ENCODE assay signal across 7 mouse cellular contexts in the genomic region with DNA sequence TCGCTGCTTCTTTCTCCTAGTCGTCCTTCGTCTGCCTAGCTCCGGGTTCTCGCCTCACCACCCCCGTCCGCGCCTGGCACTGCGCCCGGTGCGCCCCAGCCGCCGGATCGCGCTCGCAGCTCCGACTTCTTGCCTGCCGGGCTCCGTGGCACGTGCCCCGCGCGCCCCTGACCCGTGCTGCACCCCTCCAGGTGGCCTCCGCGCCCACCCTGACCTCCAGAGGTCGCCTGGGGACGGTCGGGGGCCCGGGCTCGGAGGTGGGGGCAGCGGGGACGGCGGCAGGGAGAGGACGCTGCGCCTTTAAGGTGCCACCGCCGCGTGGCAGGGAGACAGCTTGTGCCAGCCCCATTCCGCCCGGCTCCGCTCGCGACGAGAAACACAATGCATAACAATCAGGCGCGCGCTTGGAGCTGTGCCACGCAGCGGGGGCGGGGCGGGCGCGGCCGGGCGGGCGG. TPM values are rescaled to one million over a fixed set of nuclear protein-coding genes. Genes with fewer than 3 reads are reported as not detected.
A peak's percentile ranks its signal among the peaks of the same experiment; 100 is the strongest.
DNase-seq lines count a peak whose midpoint lies in the region; ATAC-seq and TF ChIP-seq lines count a peak whose summit lies in the region.

No protein-coding gene starts in this region.

- DNase-seq in embryonic facial prominence, embryonic 11.5 days (ENCODE audit: low spot score) = no peak
- peak; percentile 29 for DNase-seq in hindbrain, embryonic 10.5 days (ENCODE audit: low spot score)
- DNase-seq in left cerebral cortex, adult 8-10 months (ENCODE audit: low spot score in 2 of 2) = peak; percentile 81 to 86
- DNase-seq in midbrain, embryonic 14.5 days = peak; percentile 83

- no peaks in the 10 kb centered on the region for H3K9me3 ChIP-seq in E14TG2a.4 (ENCODE audit: low read length)
- no peaks in the 10 kb centered on the region for H3K9me3 ChIP-seq in embryonic facial prominence, embryonic 11.5 days (replicated peaks; ENCODE audit: control insufficient read depth, low read length)
- no peaks in the 10 kb centered on the region for H3K9me3 ChIP-seq in hindbrain, embryonic 10.5 days
- H3K9me3 ChIP-seq in midbrain, embryonic 14.5 days (ENCODE audit: control insufficient read depth, low read length) = no peaks in the 10 kb centered on the region

- H3K4me2 ChIP-seq in embryonic facial prominence, embryonic 11.5 days (ENCODE audit: low read depth, low read length) = peak overlapping the region; percentile 70
- H3K4me2 ChIP-seq in midbrain, embryonic 14.5 days (ENCODE audit: low read length) = peak overlapping the region; percentile 94

- H3ac ChIP-seq in C2C12 (ENCODE audit: control insufficient read depth, insufficient read length, low read depth) = peak overlapping the region; percentile 55

- no peak overlapping the region for H3K9ac ChIP-seq in embryonic facial prominence, embryonic 11.5 days (replicated peaks; ENCODE audit: low read length)
- peak overlapping the region; percentile 60 for H3K9ac ChIP-seq in midbrain, embryonic 14.5 days (replicated peaks; ENCODE audit: low read length)

- no peak overlapping the region for H3K27ac ChIP-seq in embryonic facial prominence, embryonic 11.5 days (replicated peaks; ENCODE audit: low read depth, low read length)
- H3K27ac ChIP-seq in hindbrain, embryonic 10.5 days = no peak overlapping the region
- peak overlapping the region; percentile 82 for H3K27ac ChIP-seq in midbrain, embryonic 14.5 days (replicated peaks; ENCODE audit: low read depth, low read length)

- peaks cover 58% of the 10 kb centered on the region for H3K4me1 ChIP-seq in E14TG2a.4 (replicated peaks; ENCODE audit: low read depth, low read length)
- peaks cover 4% of the 10 kb centered on the region; the same call in 1 of the 2 replicates for H3K4me1 ChIP-seq in embryonic facial prominence, embryonic 11.5 days (ENCODE audit: control insufficient read depth, insufficient read depth, low read length)
- H3K4me1 ChIP-seq in hindbrain, embryonic 10.5 days (replicated peaks) = peaks cover 44% of the 10 kb centered on the region
- peaks cover 33% of the 10 kb centered on the region for H3K4me1 ChIP-seq in midbrain, embryonic 14.5 days (ENCODE audit: control insufficient read depth, insufficient read depth, low read length)

- ATAC-seq in embryonic facial prominence, embryonic 11.5 days (replicated peaks; ENCODE audit: insufficient number of reproducible peaks, low FRiP score, low TSS enrichment, low read depth) = no peak
- 0 out of 2 replicates have a peak, but pooled peaks have one; percentile 11 for ATAC-seq in midbrain, embryonic 14.5 days (ENCODE audit: low FRiP score, low TSS enrichment)
- no peak for ATAC-seq in inflammation-experienced regulatory T-cells, adult 6 months

- H3K4me3 ChIP-seq in C2C12 (ENCODE audit: insufficient read depth, poor library complexity, severe bottlenecking) (no peak overlapping the region), E14TG2a.4 (replicated peaks; ENCODE audit: low read length) (peak overlapping the region; percentile 80)
- H3K4me3 ChIP-seq in embryonic facial prominence, embryonic 11.5 days (ENCODE audit: low read depth, low read length) = peak overlapping the region; percentile 21
- peak overlapping the region; percentile 55 for H3K4me3 ChIP-seq in hindbrain, embryonic 10.5 days
- H3K4me3 ChIP-seq in midbrain, embryonic 14.5 days (replicated peaks; ENCODE audit: low read depth, low read length) = peak overlapping the region; percentile 47

- no peaks in the 10 kb centered on the region for H3K79me3 ChIP-seq in C2C12 (ENCODE audit: low read depth)

- no peaks in the 10 kb centered on the region for H3K79me2 ChIP-seq in C2C12 (ENCODE audit: control insufficient read depth, insufficient read depth)

- no peak for TF ChIP-seq CTCF in C2C12 (IDR thresholded peaks at IDR 0.05; ENCODE audit: control insufficient read depth, insufficient read depth, insufficient read length)
- TF ChIP-seq CTCF in E14TG2a.4 (conservative IDR thresholded peaks at IDR 0.05; ENCODE audit: low read length) = no peak

- H3K27me3 ChIP-seq in C2C12 (ENCODE audit: control insufficient read depth, insufficient read depth, insufficient read length) (peaks cover 60% of the 10 kb centered on the region), E14TG2a.4 (ENCODE audit: insufficient read depth, low read length) (peaks cover 94% of the 10 kb centered on the region)
- H3K27me3 ChIP-seq in embryonic facial prominence, embryonic 11.5 days (ENCODE audit: control insufficient read depth, insufficient read depth, low read length) = peaks cover 86% of the 10 kb centered on the region
- H3K27me3 ChIP-seq in hindbrain, embryonic 10.5 days (ENCODE audit: insufficient read depth, poor library complexity, severe bottlenecking) = peaks cover 99% of the 10 kb centered on the region
- peaks cover 79% of the 10 kb centered on the region for H3K27me3 ChIP-seq in midbrain, embryonic 14.5 days (ENCODE audit: control insufficient read depth, insufficient read depth, low read length)

- 2% methylated on average over 36 of the region's 57 CpGs for WGBS in embryonic facial prominence, embryonic 11.5 days
- WGBS in hindbrain, embryonic 10.5 days = under 1% methylated on average over 57 of the region's 57 CpGs
- under 1% methylated on average over 55 of the region's 57 CpGs for WGBS in midbrain, embryonic 14.5 days

- H3K36me3 ChIP-seq in C2C12 (ENCODE audit: control insufficient read depth, insufficient read depth) (no peaks in the 10 kb centered on the region), E14TG2a.4 (ENCODE audit: insufficient read depth, low read length) (no peaks in the 10 kb centered on the region)
- H3K36me3 ChIP-seq in embryonic facial prominence, embryonic 11.5 days (replicated peaks; ENCODE audit: control insufficient read depth, insufficient read depth, low read depth, low read length) = no peaks in the 10 kb centered on the region
- no peaks in the 10 kb centered on the region for H3K36me3 ChIP-seq in hindbrain, embryonic 10.5 days
- H3K36me3 ChIP-seq in midbrain, embryonic 14.5 days (ENCODE audit: control insufficient read depth, insufficient read depth, low read length) = no peaks in the 10 kb centered on the region

TF ChIP-seq in C2C12, 6 proteins besides CTCF, POLR2A, EP300 and RAD21:
- no peak for TF ChIP-seq MYOD1 (IDR thresholded peaks at IDR 0.05; ENCODE audit: control insufficient read depth, insufficient read length, low read depth)

RNA-seq across cellular contexts. Expression of a gene that starts 9.1 kb away (rescaled TPM):
- polyA plus RNA-seq in C2C12 (2012; fragmentation: generic; extraction: Trizol) = not detected
- polyA plus RNA-seq in embryonic facial prominence, embryonic 11.5 days (2014; fragmentation: Nextera tagmentation; extraction: Ambion mirVana) = 0.13 and 0.24 TPM in 2 replicates
- polyA plus RNA-seq in hindbrain, embryonic 10.5 days (2016; fragmentation: Nextera tagmentation; extraction: Ambion mirVana) = 0.07 and 0.13 TPM in 2 replicates
- total RNA-seq in left cerebral cortex, adult 8-10 months (2022) = 10 to 100 TPM; 54.9 to 63.3 (median 60.4) TPM
- polyA plus RNA-seq in midbrain, embryonic 14.5 days (2014; fragmentation: Nextera tagmentation; extraction: Ambion mirVana) = 10.9 and 12.7 TPM in 2 replicates
- not detected for polyA plus RNA-seq in inflammation-experienced regulatory T-cells, adult 6 months (2017; shearing (Covaris generic))

RNA-seq across cellular contexts. Expression of a gene that starts 9.7 kb away (rescaled TPM):
- polyA plus RNA-seq in C2C12 (2012; fragmentation: generic; extraction: Trizol) = 0.28 TPM
- polyA plus RNA-seq in embryonic facial prominence, embryonic 11.5 days (2014; fragmentation: Nextera tagmentation; extraction: Ambion mirVana) = 0.24 and 0.31 TPM in 2 replicates
- polyA plus RNA-seq in hindbrain, embryonic 10.5 days (2016; fragmentation: Nextera tagmentation; extraction: Ambion mirVana) = 1.0 and 1.3 TPM in 2 replicates
- 100 to 1,000 TPM; 502 to 655 (median 573) TPM for total RNA-seq in left cerebral cortex, adult 8-10 months (2022)
- 0.95 and 1.2 TPM in 2 replicates for polyA plus RNA-seq in midbrain, embryonic 14.5 days (2014; fragmentation: Nextera tagmentation; extraction: Ambion mirVana)
- polyA plus RNA-seq in inflammation-experienced regulatory T-cells, adult 6 months (2017; shearing (Covaris generic)) = not detected

RNA-seq across cellular contexts. Expression of a gene that starts 19.6 kb away (rescaled TPM):
- polyA plus RNA-seq in C2C12 (2012; fragmentation: generic; extraction: Trizol) = 28.3 TPM
- polyA plus RNA-seq in embryonic facial prominence, embryonic 11.5 days (2014; fragmentation: Nextera tagmentation; extraction: Ambion mirVana) = 31.1 and 33.8 TPM in 2 replicates
- 55.5 and 57.8 TPM in 2 replicates for polyA plus RNA-seq in hindbrain, embryonic 10.5 days (2016; fragmentation: Nextera tagmentation; extraction: Ambion mirVana)
- total RNA-seq in left cerebral cortex, adult 8-10 months (2022) = 10 to 100 TPM; 35.7 to 40.8 (median 38.3) TPM
- polyA plus RNA-seq in midbrain, embryonic 14.5 days (2014; fragmentation: Nextera tagmentation; extraction: Ambion mirVana) = 34.5 and 36.0 TPM in 2 replicates
- 10 to 100 TPM; 38.5 to 42.1 (median 40.3) TPM for polyA plus RNA-seq in inflammation-experienced regulatory T-cells, adult 6 months (2017; shearing (Covaris generic))

RNA-seq across cellular contexts. Expression of a gene that starts 45.1 kb away (rescaled TPM):
- 0.13 TPM for polyA plus RNA-seq in C2C12 (2012; fragmentation: generic; extraction: Trizol)
- 0.29 and 0.46 TPM in 2 replicates for polyA plus RNA-seq in embryonic facial prominence, embryonic 11.5 days (2014; fragmentation: Nextera tagmentation; extraction: Ambion mirVana)
- polyA plus RNA-seq in hindbrain, embryonic 10.5 days (2016; fragmentation: Nextera tagmentation; extraction: Ambion mirVana) = 0.17 and 0.29 TPM in 2 replicates
- total RNA-seq in left cerebral cortex, adult 8-10 months (2022) = 10 to 100 TPM in 2 of 4 experiments, 1 to 10 TPM in 2; 8.2 to 16.6 (median 12.1) TPM
- polyA plus RNA-seq in midbrain, embryonic 14.5 days (2014; fragmentation: Nextera tagmentation; extraction: Ambion mirVana) = 0.31 TPM in 1 of 2 replicates, not detected in the other
- not detected for polyA plus RNA-seq in inflammation-experienced regulatory T-cells, adult 6 months (2017; shearing (Covaris generic))

RNA-seq across cellular contexts. Expression of a gene that starts 47.7 kb away (rescaled TPM):
- 0.04 TPM for polyA plus RNA-seq in C2C12 (2012; fragmentation: generic; extraction: Trizol)
- 0.18 and 0.24 TPM in 2 replicates for polyA plus RNA-seq in embryonic facial prominence, embryonic 11.5 days (2014; fragmentation: Nextera tagmentation; extraction: Ambion mirVana)
- polyA plus RNA-seq in hindbrain, embryonic 10.5 days (2016; fragmentation: Nextera tagmentation; extraction: Ambion mirVana) = 0.65 and 1.2 TPM in 2 replicates
- total RNA-seq in left cerebral cortex, adult 8-10 months (2022) = 1 to 10 TPM in 2 of 4 experiments, under 1 TPM in 2; 0.65 to 1.7 (median 0.96) TPM
- polyA plus RNA-seq in midbrain, embryonic 14.5 days (2014; fragmentation: Nextera tagmentation; extraction: Ambion mirVana) = 0.62 and 1.1 TPM in 2 replicates
- not detected for polyA plus RNA-seq in inflammation-experienced regulatory T-cells, adult 6 months (2017; shearing (Covaris generic))
